Mouse (Mus musculus) olfactory bulb, adult 2 months (tissue): ENCODE measurements around the gene Zfp365. TPM values are rescaled to one million over a fixed set of nuclear protein-coding genes. Genes with fewer than 3 reads are reported as not detected.

Source experiments
- H3K27ac ChIP-seq: fragments of 200-500 bp; 2 replicates; pipeline ENCODE4 v1.5.1; 2012; ENCODE audit warnings: low read depth, low read length; ENCODE audit not compliant: insufficient read depth
- H3K4me1 ChIP-seq: fragments of 200-500 bp; 2 replicates; pipeline ENCODE4 v1.6.1; 2012; ENCODE audit warnings: low read length; ENCODE audit not compliant: control insufficient read depth, insufficient read depth
- H3K4me3 ChIP-seq: fragments of 200-500 bp; 2 replicates; pipeline ENCODE4 v1.5.1; 2012; ENCODE audit warnings: mild to moderate bottlenecking, low read depth, low read length, moderate library complexity; ENCODE audit not compliant: insufficient read depth
- CTCF ChIP-seq: fragments of 200-500 bp; IDR thresholded peaks from 2 replicates; pipeline ENCODE4 v1.5.1; 2012; ENCODE audit warnings: low read depth, mild to moderate bottlenecking, low read length, moderate library complexity; ENCODE audit not compliant: insufficient read depth
- POLR2A ChIP-seq: fragments of 200-500 bp; IDR thresholded peaks from 2 replicates; pipeline ENCODE4 v1.6.1; 2012; ENCODE audit warnings: mild to moderate bottlenecking, low read depth, low read length, moderate library complexity; ENCODE audit not compliant: insufficient read depth
- WGBS: fragments of 180-500 bp; shearing (Covaris S2); methylation state at CpG from one replicate; pipeline ENCODE4 v1.1.7; 2018; 5-methylcytosine and 5-hydroxymethylcytosine counted together
- polyA plus RNA-seq: library from polyadenylated mRNA; stranded (reverse); fragments of >200 nt; gene quantifications from 2 replicates; pipeline ENCODE4 v1.2.4, GENCODE M21; 2012; ENCODE audit warnings: low replicate concordance; ENCODE audit not compliant: missing spikeins, insufficient read depth, insufficient read length

The Zfp365 gene
- polyA plus RNA-seq, 1 experiment = not detected

GRCm38 (mm10) chr10:67931328-67931727 is 18.9 kb upstream of the Zfp365 start:
- Histone ChIP-seq H3K27ac (no peak overlapping the region), H3K4me3 (no peak overlapping the region), H3K4me1 (0 out of 2 replicates have a peak, but pooled peaks cover 3% of the 10 kb centered on the region)
- WGBS = 87% methylated on average over 4 of the region's 4 CpGs
- TF ChIP-seq CTCF (no peak), POLR2A (no peak)

- Histone ChIP-seq H3K4me1 (0 out of 2 replicates have a peak, but pooled peaks cover 3% of the 10 kb centered on the region), H3K4me3 (no peak overlapping the region), H3K27ac (no peak overlapping the region)
- TF ChIP-seq CTCF = no peak
- TF ChIP-seq POLR2A = no peak
- 88% methylated on average over 7 of the region's 7 CpGs for WGBS
These were observed 16.1 kb upstream of the Zfp365 start for GRCm38 (mm10) chr10:67928584-67928983.

- Histone ChIP-seq H3K4me3 (no peak overlapping the region), H3K27ac (no peak overlapping the region), H3K4me1 (0 out of 2 replicates have a peak, but pooled peaks cover 3% of the 10 kb centered on the region)
- TF ChIP-seq CTCF (no peak), POLR2A (no peak)
- WGBS = 79% methylated on average over 8 of the region's 8 CpGs
These were observed 15.4 kb upstream of the Zfp365 start for GRCm38 (mm10) chr10:67927718-67928455.

GRCm38 (mm10) chr10:67924030-67924429 is 11.6 kb upstream of the Zfp365 start:
- no peak overlapping the region for H3K4me3 ChIP-seq
- 62% methylated on average over 7 of the region's 7 CpGs for WGBS
- H3K4me1 ChIP-seq = no peaks in the 10 kb centered on the region
- TF ChIP-seq POLR2A (no peak), CTCF (no peak)
- no peak overlapping the region for H3K27ac ChIP-seq

GRCm38 (mm10) chr10:67921777-67922176 is 9.3 kb upstream of the Zfp365 start:
- WGBS = 87% methylated on average over 6 of the region's 6 CpGs
- no peak overlapping the region for H3K4me3 ChIP-seq
- no peak overlapping the region for H3K27ac ChIP-seq
- no peaks in the 10 kb centered on the region for H3K4me1 ChIP-seq
- TF ChIP-seq POLR2A (no peak), CTCF (no peak)

GRCm38 (mm10) chr10:67919706-67920105 is 7.2 kb upstream of the Zfp365 start:
- no peak overlapping the region for H3K27ac ChIP-seq

GRCm38 (mm10) chr10:67918194-67918899 is 5.9 kb upstream of the Zfp365 start:
- 71% methylated on average over 4 of the region's 4 CpGs for WGBS

More at GRCm38 (mm10) chr10:67919706-67920105, 7.2 kb upstream of the Zfp365 start:
- WGBS = 97% methylated on average over 4 of the region's 4 CpGs
- no peaks in the 10 kb centered on the region for H3K4me1 ChIP-seq
- no peak overlapping the region for H3K4me3 ChIP-seq
- TF ChIP-seq POLR2A (no peak), CTCF (no peak)

GRCm38 (mm10) chr10:67917356-67917755 is 4.9 kb upstream of the Zfp365 start:
- 76% methylated on average over 7 of the region's 7 CpGs for WGBS
- H3K27ac ChIP-seq = no peak overlapping the region
- no peak overlapping the region for H3K4me3 ChIP-seq
- no peak for TF ChIP-seq POLR2A
- no peak for TF ChIP-seq CTCF
- 0 out of 2 replicates have a peak, but pooled peaks cover 2% of the 10 kb centered on the region for H3K4me1 ChIP-seq

More at GRCm38 (mm10) chr10:67918194-67918899, 5.9 kb upstream of the Zfp365 start:
- Histone ChIP-seq H3K4me1 (no peaks in the 10 kb centered on the region), H3K27ac (no peak overlapping the region), H3K4me3 (no peak overlapping the region)
- no peak for TF ChIP-seq CTCF

GRCm38 (mm10) chr10:67911447-67912336 is 770 bp downstream of the Zfp365 start:
- Histone ChIP-seq H3K4me1 (0 out of 2 replicates have a peak, but pooled peaks cover 2% of the 10 kb centered on the region), H3K4me3 (peak overlapping the region; percentile 56), H3K27ac (no peak overlapping the region)
- no peak for TF ChIP-seq CTCF
- TF ChIP-seq POLR2A = no peak
- WGBS = 14% methylated on average over 33 of the region's 33 CpGs
